Mouse (Mus musculus) gonadal fat pad, adult 2 months (tissue): ENCODE data around the gene Lca5. TPM values are rescaled to one million over a fixed set of nuclear protein-coding genes. Genes with fewer than 3 reads are reported as not detected.
A peak's percentile ranks its signal among the peaks of the same experiment; 100 is the strongest.

Source experiments
- DNase-seq: peaks from one replicate; pipeline ENCODE4 v3.0.0-alpha.2; 2012; ENCODE audit warnings: low read depth
- polyA plus RNA-seq: library from polyadenylated mRNA; depleted of rRNA; stranded (reverse); fragments of >200 nt; gene quantifications from 2 replicates; pipeline ENCODE4 v1.2.3, GENCODE M21; 2012; rRNA removed

Lca5 gene
- 0.68 and 1.3 TPM in 2 replicates for polyA plus RNA-seq

- peak; percentile 57 for DNase-seq
These were observed at the start of gene Lca5 for GRCm38 (mm10) chr9:83440392-83441357. Lca5 (minus strand) TSS chr9:83441127.

GRCm38 (mm10) chr9:83488491-83489210 lies 47.7 kb upstream of the Lca5 start:
- DNase-seq, result no peak

- no peak for DNase-seq
These were observed 47.0 kb upstream of the Lca5 start for GRCm38 (mm10) chr9:83487771-83488470.

- DNase-seq, result no peak
These were observed 45.0 kb upstream of the Lca5 start for GRCm38 (mm10) chr9:83485966-83486365.

GRCm38 (mm10) chr9:83485357-83485756 lies 44.4 kb upstream of the Lca5 start:
- DNase-seq, result no peak

GRCm38 (mm10) chr9:83483419-83483818 lies 42.5 kb upstream of the Lca5 start:
- no peak for DNase-seq

GRCm38 (mm10) chr9:83482176-83482949 lies 41.4 kb upstream of the Lca5 start:
- DNase-seq, result no peak

GRCm38 (mm10) chr9:83469871-83470270 lies 28.9 kb upstream of the Lca5 start:
- no peak for DNase-seq

- no peak for DNase-seq
These were observed 6.8 kb upstream of the Lca5 start for GRCm38 (mm10) chr9:83447771-83448170.

- DNase-seq, result no peak
These were observed 6.2 kb upstream of the Lca5 start for GRCm38 (mm10) chr9:83447176-83447575.

GRCm38 (mm10) chr9:83437621-83438020 lies 3.3 kb downstream of the Lca5 start:
- DNase-seq, result no peak

- DNase-seq, result no peak
These were observed 6.4 kb downstream of the Lca5 start for GRCm38 (mm10) chr9:83434489-83434888.

- DNase-seq, result no peak
These were observed 7.3 kb downstream of the Lca5 start for GRCm38 (mm10) chr9:83433661-83434060.

GRCm38 (mm10) chr9:83427926-83428325 lies 13.0 kb downstream of the Lca5 start:
- DNase-seq, result no peak

- DNase-seq, result no peak
These were observed 22.0 kb downstream of the Lca5 start for GRCm38 (mm10) chr9:83418965-83419364.

- no peak for DNase-seq
These were observed 27.9 kb downstream of the Lca5 start for GRCm38 (mm10) chr9:83413046-83413445.

GRCm38 (mm10) chr9:83405150-83405549 lies 35.8 kb downstream of the Lca5 start:
- DNase-seq, result no peak

GRCm38 (mm10) chr9:83400783-83401182 lies 40.1 kb downstream of the Lca5 start:
- DNase-seq, result no peak

GRCm38 (mm10) chr9:83399414-83399813 lies 41.5 kb downstream of the Lca5 start:
- DNase-seq, result no peak

GRCm38 (mm10) chr9:83398260-83398659 lies 42.7 kb downstream of the Lca5 start:
- no peak for DNase-seq

- no peak for DNase-seq
These were observed 45.5 kb downstream of the Lca5 start for GRCm38 (mm10) chr9:83395456-83395855.
